In the genomic region with DNA sequence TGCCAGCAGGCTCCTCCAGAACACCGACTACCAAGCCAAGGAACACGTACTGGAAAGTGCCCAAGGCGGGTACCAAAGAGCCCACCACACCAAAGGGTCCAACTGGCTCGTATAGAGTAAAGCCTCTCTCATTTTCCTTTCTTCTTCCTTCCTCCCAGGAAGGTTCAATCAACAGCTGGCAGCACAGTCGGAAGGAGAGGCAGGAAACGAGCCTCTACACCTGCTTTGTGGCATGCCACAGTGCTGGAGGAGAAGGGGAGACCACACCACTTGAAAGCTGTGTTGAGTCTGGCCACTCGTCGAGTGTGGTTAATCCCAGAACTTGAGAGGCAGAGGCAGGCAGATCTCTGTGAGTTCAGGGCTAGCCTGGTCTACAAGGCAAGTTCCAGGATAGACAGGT, we compare ENCODE assay signal across 12 mouse cellular contexts. TPM values are rescaled to one million over a fixed set of nuclear protein-coding genes. Genes with fewer than 3 reads are reported as not detected.
DNase-seq lines count a peak whose midpoint lies in the region; ATAC-seq and TF ChIP-seq lines count a peak whose summit lies in the region.
"Had no signal": no experiment of that assay in that cellular context is flagged by ENCODE, and none has a peak within 500 bp of the region (broad histone marks: within the 10 kb centered on the region; RNA-seq: fewer than 3 reads in every experiment).

No protein-coding gene starts in this region.

- H3K9ac ChIP-seq in liver, adult 2 months (ENCODE audit: low read depth, low read length): no peak overlapping the region
- no peak overlapping the region for H3K9ac ChIP-seq in liver, embryonic 11.5 days (ENCODE audit: low read depth, low read length)
- no peak overlapping the region for H3K9ac ChIP-seq in liver, embryonic 13.5 days
- H3K9ac ChIP-seq: liver, embryonic 14.5 days had no signal

- WGBS in heart, embryonic 10.5 days: 77% methylated on average over 8 of the region's 8 CpGs
- WGBS in liver, adult 2 months: 79% methylated on average over 8 of the region's 8 CpGs
- 76% methylated on average over 8 of the region's 8 CpGs for WGBS in liver, embryonic 11.5 days
- 85% methylated on average over 8 of the region's 8 CpGs for WGBS in embryonic facial prominence, embryonic 10.5 days
- WGBS in liver, embryonic 13.5 days (ENCODE audit: insufficient replicate concordance): 41% methylated on average over 8 of the region's 8 CpGs

- H3K4me2 ChIP-seq in liver, embryonic 11.5 days: no peak overlapping the region
- no peak overlapping the region for H3K4me2 ChIP-seq in liver, embryonic 13.5 days

- H3K27me3 ChIP-seq in heart, embryonic 10.5 days (ENCODE audit: insufficient read depth, poor library complexity, severe bottlenecking): no peaks in the 10 kb centered on the region
- no peaks in the 10 kb centered on the region for H3K27me3 ChIP-seq in liver, adult 2 months (ENCODE audit: control insufficient read depth, insufficient read depth, low read length)
- no peaks in the 10 kb centered on the region for H3K27me3 ChIP-seq in liver, embryonic 11.5 days (replicated peaks; ENCODE audit: control insufficient read depth, insufficient read depth, low read length)
- H3K27me3 ChIP-seq in embryonic facial prominence, embryonic 10.5 days (replicated peaks; ENCODE audit: low read depth, poor library complexity, severe bottlenecking): no peaks in the 10 kb centered on the region
- H3K27me3 ChIP-seq in liver, embryonic 13.5 days: 0 out of 2 replicates have a peak, but pooled peaks cover 9% of the 10 kb centered on the region

- intact Hi-C loops in heart, postnatal 36 days (cut with DNase I): loop anchor here (2.0 to 5.0 kb wide), 2 partner anchors 156 to 189 kb away; partner anchors contain the start of gene Map4k4

- no peaks in the 10 kb centered on the region for H3K79me2 ChIP-seq in liver, adult 2 months (ENCODE audit: control insufficient read depth, insufficient read depth, low read length)

- H3K27ac ChIP-seq in heart, embryonic 10.5 days: peak overlapping the region; percentile 64
- H3K27ac ChIP-seq in liver, adult 2 months (replicated peaks; ENCODE audit: insufficient read depth, low read depth, low read length): peak overlapping the region; percentile 86
- no peak overlapping the region for H3K27ac ChIP-seq in liver, embryonic 11.5 days (ENCODE audit: low read depth, low read length)
- peak overlapping the region; percentile 31 for H3K27ac ChIP-seq in embryonic facial prominence, embryonic 10.5 days (replicated peaks)
- H3K27ac ChIP-seq in liver, embryonic 13.5 days: peak overlapping the region; percentile 36
- H3K27ac ChIP-seq: liver, embryonic 14.5 days had no signal

- ATAC-seq in liver, embryonic 11.5 days (replicated peaks; ENCODE audit: low FRiP score): no peak
- no peak for ATAC-seq in liver, embryonic 13.5 days (ENCODE audit: low read depth)
- no peak for ATAC-seq in megakaryocyte progenitor cell, adult 5-6 weeks (replicated peaks; ENCODE audit: poor library complexity)
- no peak for ATAC-seq in erythroblast, adult 5-6 weeks (replicated peaks; ENCODE audit: low FRiP score, poor library complexity, severe bottlenecking)

- peaks cover 28% of the 10 kb centered on the region; the same call in 1 of the 2 replicates for H3K4me1 ChIP-seq in heart, embryonic 10.5 days
- H3K4me1 ChIP-seq in liver, adult 2 months (ENCODE audit: control insufficient read depth, insufficient read depth, low read length): peaks cover 2% of the 10 kb centered on the region; the same call in 1 of the 2 replicates
- peaks cover 4% of the 10 kb centered on the region; the same call in 1 of the 2 replicates for H3K4me1 ChIP-seq in liver, embryonic 11.5 days (replicated peaks; ENCODE audit: control insufficient read depth, insufficient read depth, low read length)
- peaks cover 43% of the 10 kb centered on the region for H3K4me1 ChIP-seq in embryonic facial prominence, embryonic 10.5 days
- H3K4me1 ChIP-seq in liver, embryonic 13.5 days (replicated peaks): peaks cover 7% of the 10 kb centered on the region

- peaks cover 3% of the 10 kb centered on the region; the same call in 1 of the 2 replicates for H3K36me3 ChIP-seq in heart, embryonic 10.5 days
- no peaks in the 10 kb centered on the region for H3K36me3 ChIP-seq in liver, adult 2 months (ENCODE audit: control insufficient read depth, insufficient read depth, low read length)
- no peaks in the 10 kb centered on the region for H3K36me3 ChIP-seq in liver, embryonic 11.5 days (ENCODE audit: control insufficient read depth, insufficient read depth, low read length)
- no peaks in the 10 kb centered on the region for H3K36me3 ChIP-seq in embryonic facial prominence, embryonic 10.5 days (replicated peaks)
- H3K36me3 ChIP-seq in liver, embryonic 13.5 days: no peaks in the 10 kb centered on the region

- TF ChIP-seq POLR2A in liver, adult 2 months (IDR thresholded peaks at IDR 0.05; ENCODE audit: extremely low read depth, insufficient read depth, low read length): no peak

- no peak for TF ChIP-seq CTCF in liver, adult 2 months (IDR thresholded peaks at IDR 0.05; ENCODE audit: low read depth, low read length)

- H3K9me3 ChIP-seq in heart, embryonic 10.5 days: 0 out of 2 replicates have a peak, but pooled peaks cover 5% of the 10 kb centered on the region
- no peaks in the 10 kb centered on the region for H3K9me3 ChIP-seq in liver, embryonic 11.5 days (ENCODE audit: control insufficient read depth, low read length)
- no peaks in the 10 kb centered on the region for H3K9me3 ChIP-seq in embryonic facial prominence, embryonic 10.5 days
- H3K9me3 ChIP-seq in liver, embryonic 13.5 days (replicated peaks): no peaks in the 10 kb centered on the region

- DNase-seq in heart, embryonic 10.5 days (ENCODE audit: low spot score): no peak
- DNase-seq in heart, postnatal 36 days: no peak
- DNase-seq in liver, adult 2 months (ENCODE audit: extremely low read depth, low read depth, low spot score): no peak
- DNase-seq in liver, embryonic 11.5 days (ENCODE audit: low spot score): no peak
- DNase-seq in embryonic facial prominence, embryonic 10.5 days (ENCODE audit: low spot score): no peak
- no peak for DNase-seq in liver, embryonic 13.5 days
- DNase-seq: right cerebral cortex, adult 18-20 months; thymus, adult 2 months had no signal

- no peak overlapping the region for H3K4me3 ChIP-seq in heart, embryonic 10.5 days
- no peak overlapping the region for H3K4me3 ChIP-seq in liver, adult 2 months (ENCODE audit: insufficient read depth, low read depth, low read length)
- no peak overlapping the region for H3K4me3 ChIP-seq in liver, embryonic 11.5 days (ENCODE audit: low read depth, low read length)
- no peak overlapping the region for H3K4me3 ChIP-seq in embryonic facial prominence, embryonic 10.5 days
- H3K4me3 ChIP-seq in liver, embryonic 13.5 days (replicated peaks): no peak overlapping the region

RNA-seq across cellular contexts. Expression of gene Rfx8, which starts 7.5 kb away (rescaled TPM):
- polyA plus RNA-seq in heart, embryonic 10.5 days (2016; fragmentation: Nextera tagmentation; extraction: Ambion mirVana): 0.73 and 1.4 TPM in 2 replicates
- total RNA-seq in heart, postnatal 36 days (2021): under 1 TPM; 0.19 to 0.46 TPM
- total RNA-seq in liver, adult 2 months (2014; rRNA removed): 0.09 TPM in 1 of 2 replicates, not detected in the other
- polyA plus RNA-seq in liver, adult 2 months (2012; rRNA removed): 0.04 TPM in 1 of 2 replicates, not detected in the other
- polyA plus RNA-seq in liver, embryonic 11.5 days (2014; fragmentation: Nextera tagmentation; extraction: Ambion mirVana): 0.17 and 0.53 TPM in 2 replicates
- 0.43 and 0.56 TPM in 2 replicates for polyA plus RNA-seq in embryonic facial prominence, embryonic 10.5 days (2016; fragmentation: Nextera tagmentation; extraction: Ambion mirVana)
- 0.06 and 0.08 TPM in 2 replicates for polyA plus RNA-seq in liver, embryonic 13.5 days (2015; fragmentation: Nextera tagmentation; extraction: Ambion mirVana)
- 0.10 and 0.59 TPM in 2 replicates for total RNA-seq in megakaryocyte progenitor cell, adult 5-6 weeks (2015)
- 0.34 and 0.62 TPM in 2 replicates for total RNA-seq in megakaryocyte progenitor cell, adult 5-6 weeks (2017)
- not detected in 2 replicates for total RNA-seq in erythroblast, adult 5-6 weeks (2015; ENCODE audit: low replicate concordance)
- total RNA-seq in erythroblast, adult 5-6 weeks (2017; ENCODE audit: low replicate concordance): not detected in 2 replicates
- polyA plus RNA-seq: large intestine, adult 2 months had no signal
